In genomic region chrX:136740791-136741650, GRCm38 (mm10) we compare ENCODE assay signal across 8 mouse cellular contexts. TPM values are rescaled to one million over a fixed set of nuclear protein-coding genes. Genes with fewer than 3 reads are reported as not detected.
A peak's percentile ranks its signal among the peaks of the same experiment; 100 is the strongest.
DNase-seq lines count a peak whose midpoint lies in the region; ATAC-seq and TF ChIP-seq lines count a peak whose summit lies in the region.

No protein-coding gene starts in this region.

- H3K4me2 ChIP-seq in lung, postnatal 0 days (replicated peaks; ENCODE audit: low read depth, low read length): peak overlapping the region; percentile 52

- TF ChIP-seq POLR2A in cerebellum, adult 2 months (IDR thresholded peaks at IDR 0.05; ENCODE audit: borderline replicate concordance, insufficient read depth, low read length): peak; percentile 90; the same call in 1 of the 2 replicates

- peaks cover 29% of the 10 kb centered on the region for H3K36me3 ChIP-seq in hindbrain, embryonic 10.5 days
- no peaks in the 10 kb centered on the region for H3K36me3 ChIP-seq in lung, postnatal 0 days (ENCODE audit: insufficient read depth, low read length)

- 6% methylated on average over 39 of the region's 39 CpGs for WGBS in cerebellum, adult 2 months
- WGBS in hindbrain, embryonic 10.5 days: 20% methylated on average over 39 of the region's 39 CpGs
- 21% methylated on average over 39 of the region's 39 CpGs for WGBS in lung, postnatal 0 days

- no peaks in the 10 kb centered on the region for H3K27me3 ChIP-seq in cerebellum, adult 2 months (ENCODE audit: control insufficient read depth, insufficient read depth, low read length)
- H3K27me3 ChIP-seq in hindbrain, embryonic 10.5 days (ENCODE audit: insufficient read depth, poor library complexity, severe bottlenecking): no peaks in the 10 kb centered on the region
- no peaks in the 10 kb centered on the region for H3K27me3 ChIP-seq in lung, postnatal 0 days (replicated peaks; ENCODE audit: insufficient read depth, low read length)

- DNase-seq in MN1 (ENCODE audit: low spot score): peak; percentile 95
- DNase-seq in cerebellum, adult 2 months: peak; percentile 91 to 97
- DNase-seq in hindbrain, embryonic 10.5 days (ENCODE audit: low spot score): peak; percentile 92
- peak; percentile 99 for DNase-seq in layer of hippocampus, adult 9-11 months
- peak; percentile 97 for DNase-seq in lung, postnatal 0 days (ENCODE audit: low spot score)
- peak; percentile 89 for DNase-seq in retina, adult 2 months (ENCODE audit: low read depth, low spot score)
- peak; percentile 84 to 93 for DNase-seq in thymus, postnatal 36 days

- ATAC-seq in frontal cortex, adult (ENCODE audit: low TSS enrichment): peak; percentile 95
- peak; percentile 95 for ATAC-seq in lung, postnatal 0 days

- no peak for TF ChIP-seq EP300 in lung, postnatal 0 days (IDR thresholded peaks at IDR 0.05)

- no peak for TF ChIP-seq CTCF in cerebellum, adult 2 months (IDR thresholded peaks at IDR 0.05; ENCODE audit: borderline replicate concordance, insufficient read depth, low read depth, low read length)
- no peak for TF ChIP-seq CTCF in lung, postnatal 0 days (IDR thresholded peaks at IDR 0.05)

- H3K4me3 ChIP-seq in cerebellum, adult 2 months (replicated peaks; ENCODE audit: insufficient read depth, low read depth, low read length): peak overlapping the region; percentile 99
- H3K4me3 ChIP-seq in hindbrain, embryonic 10.5 days: peak overlapping the region; percentile 58
- peak overlapping the region; percentile 52 for H3K4me3 ChIP-seq in lung, postnatal 0 days (ENCODE audit: low read depth, low read length)

- H3K27ac ChIP-seq in cerebellum, adult 2 months (ENCODE audit: insufficient read depth, low read length): peak overlapping the region; percentile 55; the same call in 1 of the 2 replicates
- H3K27ac ChIP-seq in hindbrain, embryonic 10.5 days: peak overlapping the region; percentile 91
- peak overlapping the region; percentile 91 for H3K27ac ChIP-seq in lung, postnatal 0 days (ENCODE audit: low read length)

- H3K9me3 ChIP-seq in hindbrain, embryonic 10.5 days: no peaks in the 10 kb centered on the region
- H3K9me3 ChIP-seq in lung, postnatal 0 days (ENCODE audit: low read length): no peaks in the 10 kb centered on the region

- H3K9ac ChIP-seq in lung, postnatal 0 days (replicated peaks; ENCODE audit: low read depth): peak overlapping the region; percentile 55

- no peaks in the 10 kb centered on the region for H3K4me1 ChIP-seq in cerebellum, adult 2 months (ENCODE audit: control insufficient read depth, insufficient read depth, low read length)
- H3K4me1 ChIP-seq in hindbrain, embryonic 10.5 days (replicated peaks): peaks cover 8% of the 10 kb centered on the region; the same call in 1 of the 2 replicates
- no peaks in the 10 kb centered on the region for H3K4me1 ChIP-seq in lung, postnatal 0 days (ENCODE audit: insufficient read depth, low read depth, low read length)

RNA-seq across cellular contexts. Expression of gene Morf4l2, which starts 2.5 kb away (rescaled TPM):
- 223 and 236 TPM in 2 replicates for polyA plus RNA-seq in cerebellum, adult 2 months (2012; rRNA removed)
- 514 and 571 TPM in 2 replicates for polyA plus RNA-seq in hindbrain, embryonic 10.5 days (2016; fragmentation: Nextera tagmentation; extraction: Ambion mirVana)
- polyA plus RNA-seq in lung, postnatal 0 days (2015; fragmentation: Nextera tagmentation; extraction: Ambion mirVana): 293 and 313 TPM in 2 replicates

RNA-seq across cellular contexts. Expression of gene Tceal1, which starts 33.2 kb away (rescaled TPM):
- polyA plus RNA-seq in cerebellum, adult 2 months (2012; rRNA removed): 17.5 and 18.7 TPM in 2 replicates
- 7.2 and 9.0 TPM in 2 replicates for polyA plus RNA-seq in hindbrain, embryonic 10.5 days (2016; fragmentation: Nextera tagmentation; extraction: Ambion mirVana)
- polyA plus RNA-seq in lung, postnatal 0 days (2015; fragmentation: Nextera tagmentation; extraction: Ambion mirVana): 12.2 and 12.3 TPM in 2 replicates

RNA-seq across cellular contexts. Expression of gene Glra4, which starts 38.9 kb away (rescaled TPM):
- polyA plus RNA-seq in cerebellum, adult 2 months (2012; rRNA removed): 0.57 and 1.1 TPM in 2 replicates
- 0.14 TPM in 1 of 2 replicates, not detected in the other for polyA plus RNA-seq in hindbrain, embryonic 10.5 days (2016; fragmentation: Nextera tagmentation; extraction: Ambion mirVana)
- not detected in 2 replicates for polyA plus RNA-seq in lung, postnatal 0 days (2015; fragmentation: Nextera tagmentation; extraction: Ambion mirVana)

Comparison
In these comparisons a context has a peak if more than half of its experiments do, and no peak if none do; other contexts are left out.
1. Peak in every context shown above with its lines: DNase-seq, ATAC-seq, H3K4me3 ChIP-seq and H3K27ac ChIP-seq.